Mouse (Mus musculus) MEL (cell line): ENCODE results near the gene Parp11. TPM values are rescaled to one million over a fixed set of nuclear protein-coding genes. Genes with fewer than 3 reads are reported as not detected.

ENCODE experiments used
- DNase-seq: peaks from one replicate; pipeline ENCODE4 v3.0.0; 2011; ENCODE audit warnings: low read depth, low spot score
- H3K27ac ChIP-seq: 2 replicates; pipeline ENCODE4 v1.5.1; 2012; ENCODE audit warnings: low read depth, mild to moderate bottlenecking, control low read depth, low read length, moderate library complexity; ENCODE audit not compliant: control insufficient read depth
- H3K27me3 ChIP-seq, 2 experiments: fragments of 150-350 bp in 1 of 2; sonication (generic) in 1 of 2; 2 replicates each; pipeline ENCODE4 v1.6.1; 2012; ENCODE audit warnings: low read length in 2 of 2, mild to moderate bottlenecking in 2 of 2, improper control_type of control experiment in 1 of 2, moderate library complexity in 1 of 2; ENCODE audit not compliant: insufficient read depth in 2 of 2, control insufficient read depth in 1 of 2
- H3K36me3 ChIP-seq, 2 experiments: 2 replicates each; pipeline ENCODE4 v1.6.1; 2012 to 2014; ENCODE audit warnings: low read length in 2 of 2, improper control_type of control experiment in 1 of 2, inconsistent platforms in 1 of 2, mild to moderate bottlenecking in 1 of 2; ENCODE audit not compliant: insufficient read depth in 2 of 2, control insufficient read depth in 1 of 2
- H3K4me1 ChIP-seq, 2 experiments: fragments of 150-350 bp in 1 of 2; sonication (generic) in 1 of 2; 2 replicates each; pipeline ENCODE4 v1.6.1; 2012; ENCODE audit warnings: low read length in 2 of 2, improper control_type of control experiment in 1 of 2, mild to moderate bottlenecking in 1 of 2; ENCODE audit not compliant: insufficient read depth in 2 of 2, control insufficient read depth in 1 of 2
- H3K4me3 ChIP-seq, 2 experiments: fragments of 150-350 bp in 1 of 2; sonication (generic) in 1 of 2; 2 replicates each; pipeline ENCODE4 v1.5.1; 2012; ENCODE audit warnings: low read depth in 2 of 2, low read length in 2 of 2, mild to moderate bottlenecking in 2 of 2, moderate library complexity in 2 of 2, control low read depth in 1 of 2, improper control_type of control experiment in 1 of 2; ENCODE audit not compliant: control insufficient read depth in 1 of 2, insufficient read depth in 1 of 2
- H3K79me2 ChIP-seq: 2 replicates; pipeline ENCODE4 v1.6.1; 2012; ENCODE audit warnings: mild to moderate bottlenecking, low read length, moderate library complexity; ENCODE audit not compliant: control insufficient read depth, poor library complexity, insufficient read depth
- H3K9ac ChIP-seq: 2 replicates; pipeline ENCODE4 v1.6.1; 2012; ENCODE audit warnings: low read depth, mild to moderate bottlenecking, control low read depth, low read length, moderate library complexity; ENCODE audit not compliant: control insufficient read depth, poor library complexity, severe bottlenecking
- H3K9me3 ChIP-seq: fragments of 150-350 bp; sonication (generic); replicated peaks from 2 replicates; pipeline ENCODE4 v1.6.1; 2012; ENCODE audit warnings: mild to moderate bottlenecking, low read length, improper control_type of control experiment, moderate library complexity; ENCODE audit not compliant: insufficient read depth
- BHLHE40 ChIP-seq: IDR thresholded peaks from 2 replicates; pipeline ENCODE4 v1.6.1; 2012; ENCODE audit warnings: low read depth, mild to moderate bottlenecking, inconsistent platforms, low read length, improper control_type of control experiment, borderline replicate concordance
- CHD2 ChIP-seq: IDR thresholded peaks from 2 replicates; pipeline ENCODE4 v1.6.1; 2011; ENCODE audit warnings: low read length, improper control_type of control experiment
- E2F4 ChIP-seq: IDR thresholded peaks from 2 replicates; pipeline ENCODE4 v1.6.1; 2011; ENCODE audit warnings: low read depth, low read length, improper control_type of control experiment, borderline replicate concordance
- ELF1 ChIP-seq: IDR thresholded peaks from 2 replicates; pipeline ENCODE4 v1.6.1; 2014; ENCODE audit warnings: low read depth, mild to moderate bottlenecking, inconsistent platforms, low read length, improper control_type of control experiment, moderate library complexity
- ETS1 ChIP-seq: IDR thresholded peaks from 2 replicates; pipeline ENCODE4 v1.6.1; 2012; ENCODE audit warnings: low read depth, mild to moderate bottlenecking, inconsistent platforms, low read length, improper control_type of control experiment, moderate library complexity
- GATA1 ChIP-seq: IDR thresholded peaks from 2 replicates; pipeline ENCODE4 v1.6.1; 2011; ENCODE audit warnings: low read depth, low read length, improper control_type of control experiment
- MAFK ChIP-seq: IDR thresholded peaks from 2 replicates; pipeline ENCODE4 v1.6.1; 2011; ENCODE audit warnings: low read depth, mild to moderate bottlenecking, low read length, improper control_type of control experiment, borderline replicate concordance
- MAZ ChIP-seq: IDR thresholded peaks from 2 replicates; pipeline ENCODE4 v1.6.1; 2012; ENCODE audit warnings: low read depth, mild to moderate bottlenecking, inconsistent platforms, low read length, improper control_type of control experiment
- MXI1 ChIP-seq: IDR thresholded peaks from 2 replicates; pipeline ENCODE4 v1.6.1; 2011; ENCODE audit warnings: mild to moderate bottlenecking, low read depth, low read length, improper control_type of control experiment
- MYB ChIP-seq: IDR thresholded peaks from 2 replicates; pipeline ENCODE4 v1.6.1; 2011; ENCODE audit warnings: mild to moderate bottlenecking, low read depth, low read length, improper control_type of control experiment
- NRF1 ChIP-seq: IDR thresholded peaks from 2 replicates; pipeline ENCODE4 v1.6.1; 2014; ENCODE audit warnings: low read depth, mild to moderate bottlenecking, inconsistent platforms, low read length, improper control_type of control experiment, moderate library complexity; ENCODE audit not compliant: poor library complexity, insufficient read depth, severe bottlenecking
- POLR2AphosphoS2 ChIP-seq: IDR thresholded peaks from 2 replicates; pipeline ENCODE4 v1.6.1; 2011; ENCODE audit warnings: low read length, improper control_type of control experiment
- RAD21 ChIP-seq: IDR thresholded peaks from 2 replicates; pipeline ENCODE4 v1.6.1; 2011; ENCODE audit warnings: mild to moderate bottlenecking, low read depth, low read length, improper control_type of control experiment
- SIN3A ChIP-seq: IDR thresholded peaks from 2 replicates; pipeline ENCODE4 v1.6.1; 2012; ENCODE audit warnings: low read length, improper control_type of control experiment, inconsistent platforms
- SMC3 ChIP-seq: IDR thresholded peaks from 2 replicates; pipeline ENCODE4 v1.6.1; 2011; ENCODE audit warnings: low read depth, low read length, improper control_type of control experiment
- ZNF384 ChIP-seq: IDR thresholded peaks from 2 replicates; pipeline ENCODE4 v1.6.1; 2012; ENCODE audit warnings: low read depth, mild to moderate bottlenecking, inconsistent platforms, low read length, improper control_type of control experiment
- polyA plus RNA-seq, 2 experiments: library from polyadenylated mRNA; stranded (reverse) in 1 of 2; unstranded in 1 of 2; fragments of >175 nt in 1 of 2; fragments of >200 nt in 1 of 2; gene quantifications; 2 replicates each; pipeline versions ENCODE4 v1.2.1 to v1.2.4; 2012; ENCODE audit warnings: low replicate concordance in 2 of 2, low read depth in 1 of 2; ENCODE audit not compliant: insufficient read length in 2 of 2, insufficient read depth in 1 of 2, missing spikeins in 1 of 2
- total RNA-seq: library from RNA; depleted of rRNA; stranded (reverse); fragments of 300-350 nt; gene quantifications from 2 replicates; pipeline ENCODE4 v1.2.3, GENCODE M21; 2012

The Parp11 gene
- total and polyA plus RNA-seq, 3 experiments: 5.9 to 8.2 TPM; not detected in 1

DNA sequence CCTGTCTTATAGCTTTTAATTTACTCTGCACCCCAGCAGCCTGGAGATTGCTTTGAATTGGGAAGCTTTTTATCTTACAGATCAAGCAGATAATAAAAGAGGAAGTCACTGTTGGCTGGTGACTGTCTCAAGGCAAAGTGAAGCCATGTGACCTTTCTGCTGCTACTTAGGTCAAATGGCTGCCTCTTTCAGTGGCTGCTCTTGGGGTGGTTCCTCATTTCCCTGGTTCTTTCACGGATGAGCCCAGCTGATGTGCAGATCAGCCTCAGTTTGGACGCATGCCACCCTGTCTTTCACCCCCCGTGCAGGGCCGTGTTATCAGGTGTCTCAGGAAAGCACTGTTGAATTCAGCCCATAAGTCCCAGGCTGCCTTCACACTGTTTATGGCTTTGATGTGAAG, 25.4 kb downstream of the Parp11 start (continued):
- peak; percentile 24; the same call in 1 of the 2 replicates for TF ChIP-seq SMC3
- TF ChIP-seq SIN3A: peak; percentile 91
- peak; percentile 86; the same call in 1 of the 2 replicates for TF ChIP-seq BHLHE40
- no peak for TF ChIP-seq NRF1
- TF ChIP-seq MAFK: peak; percentile 60; the same call in 1 of the 2 replicates
- TF ChIP-seq POLR2AphosphoS2: 0 out of 2 replicates have a peak, but pooled peaks have one; percentile 30
- TF ChIP-seq, all 39 proteins: peak for 21

DNA sequence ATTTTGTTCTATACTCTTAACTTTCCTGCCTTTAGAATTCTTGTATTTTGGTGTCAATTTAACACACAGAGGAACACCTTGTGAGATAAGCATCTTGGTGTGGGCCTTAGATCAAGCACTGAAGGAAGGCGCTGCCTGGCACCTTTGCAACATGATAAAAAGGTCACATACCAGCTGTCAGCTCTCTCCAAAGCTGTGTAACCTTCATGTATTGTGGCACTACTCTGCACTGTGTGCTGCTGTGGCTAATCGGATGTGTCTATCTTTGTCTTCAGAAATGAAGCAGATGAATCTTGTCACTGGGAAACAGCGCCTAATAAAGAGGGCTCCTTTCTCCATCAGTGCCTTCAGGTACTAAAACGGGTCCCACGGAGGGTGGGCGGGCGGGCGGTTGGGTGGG, 27.3 kb downstream of the Parp11 start:
- Histone ChIP-seq H3K9me3 (no peaks in the 10 kb centered on the region), H3K27me3 (no peaks in the 10 kb centered on the region), H3K36me3 (peaks cover 0 to 16% of the 10 kb centered on the region in 2 experiments; a peak in 2 of 4 replicates), H3K27ac (no peak overlapping the region), H3K9ac (no peak overlapping the region)
- no peak for DNase-seq
- no peak for TF ChIP-seq CHD2
- no peak for TF ChIP-seq ETS1
- TF ChIP-seq ZNF384: no peak
- TF ChIP-seq GATA1: no peak
- TF ChIP-seq MAZ: no peak
- no peak for TF ChIP-seq ELF1
- TF ChIP-seq RAD21: no peak
- TF ChIP-seq POLR2AphosphoS2: no peak
- TF ChIP-seq MXI1: no peak
- TF ChIP-seq MYB: no peak
- no peak for TF ChIP-seq E2F4
- no peak for TF ChIP-seq BHLHE40
- TF ChIP-seq, all 39 proteins: peak for 0
- peaks cover 9 to 17% of the 10 kb centered on the region in 2 experiments for H3K4me1 ChIP-seq
- no peak overlapping the region for H3K4me3 ChIP-seq
- no peaks in the 10 kb centered on the region for H3K79me2 ChIP-seq

DNA sequence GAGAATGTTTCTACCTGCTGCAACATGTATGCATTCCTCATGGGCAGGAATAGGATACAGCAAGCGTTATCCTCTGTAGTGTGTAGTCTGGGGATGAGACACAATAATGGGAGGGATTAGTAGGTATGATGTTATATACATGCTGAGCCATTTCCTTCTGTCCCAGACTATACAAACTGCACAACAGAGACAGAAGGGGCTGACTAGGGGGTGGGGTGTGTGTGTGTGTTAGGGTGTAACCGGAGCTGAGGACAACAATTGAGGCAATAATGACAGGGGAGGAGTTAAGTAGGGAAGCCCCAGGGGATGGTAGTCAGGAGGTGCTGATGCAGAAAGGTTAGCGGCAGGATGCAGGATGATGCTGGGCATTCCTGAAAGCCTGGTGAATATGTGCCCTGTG, 28.6 kb downstream of the Parp11 start:
- no peak for DNase-seq
- Histone ChIP-seq H3K27me3 (no peaks in the 10 kb centered on the region), H3K27ac (no peak overlapping the region), H3K4me3 (no peak overlapping the region), H3K36me3 (peaks cover 0 to 16% of the 10 kb centered on the region in 2 experiments; a peak in 2 of 4 replicates), H3K79me2 (no peaks in the 10 kb centered on the region), H3K9ac (no peak overlapping the region), H3K4me1 (peaks cover 9 to 17% of the 10 kb centered on the region in 2 experiments), H3K9me3 (no peaks in the 10 kb centered on the region)
- TF ChIP-seq MAZ (no peak), MAFK (no peak), MXI1 (no peak), SMC3 (no peak)
